Mouse (Mus musculus) embryonic facial prominence, embryonic 15.5 days (tissue): ENCODE measurements around the gene Ppp1r2. TPM values are rescaled to one million over a fixed set of nuclear protein-coding genes. Genes with fewer than 3 reads are reported as not detected.

Experiments
- ATAC-seq: fragments of 200-750 bp; cut with Nextera tagmentation; 2 replicates; pipeline ENCODE4 v1.8.0; 2017; ENCODE audit warnings: low read depth, moderate TSS enrichment; ENCODE audit not compliant: insufficient number of reproducible peaks, low FRiP score, low TSS enrichment
- H3K27ac ChIP-seq: fragments of 300-500 bp; sonication (generic); replicated peaks from 2 replicates; pipeline ENCODE4 v1.5.1; 2015; ENCODE audit warnings: mild to moderate bottlenecking, inconsistent platforms
- H3K27me3 ChIP-seq: fragments of 300-500 bp; sonication (generic); 2 replicates; pipeline ENCODE4 v1.6.1; 2015; ENCODE audit warnings: inconsistent platforms
- H3K36me3 ChIP-seq: fragments of 300-500 bp; sonication (generic); 2 replicates; pipeline ENCODE4 v1.6.1; 2015; ENCODE audit warnings: mild to moderate bottlenecking, inconsistent platforms
- H3K4me1 ChIP-seq: fragments of 300-500 bp; sonication (generic); 2 replicates; pipeline ENCODE4 v1.6.1; 2015; ENCODE audit warnings: inconsistent platforms
- H3K4me2 ChIP-seq: fragments of 300-500 bp; sonication (generic); replicated peaks from 2 replicates; pipeline ENCODE4 v1.6.1; 2015; ENCODE audit warnings: mild to moderate bottlenecking, inconsistent platforms
- H3K4me3 ChIP-seq: fragments of 300-500 bp; sonication (generic); replicated peaks from 2 replicates; pipeline ENCODE4 v1.5.1; 2015; ENCODE audit warnings: mild to moderate bottlenecking, inconsistent platforms
- H3K9ac ChIP-seq: fragments of 300-500 bp; sonication (generic); 2 replicates; pipeline ENCODE4 v1.6.1; 2015; ENCODE audit warnings: inconsistent platforms
- H3K9me3 ChIP-seq: fragments of 300-500 bp; sonication (generic); replicated peaks from 2 replicates; pipeline ENCODE4 v1.6.1; 2016; ENCODE audit warnings: inconsistent platforms
- WGBS: fragments of 180-500 bp; shearing (Covaris S2); methylation state at CpG from one replicate; pipeline ENCODE4 v1.1.7; 2015; 5-methylcytosine and 5-hydroxymethylcytosine counted together
- polyA plus RNA-seq: library from polyadenylated mRNA; unstranded; fragments of >200 nt; fragmentation: Nextera tagmentation; extraction: Ambion mirVana; gene quantifications from 2 replicates; pipeline ENCODE4 v1.2.1, GENCODE M21; 2015

Gene Ppp1r2
- polyA plus RNA-seq, 1 experiment from 2014 or later: 92.1 TPM

GRCm38 (mm10) chr16:31233167-31233498 is 41.9 kb downstream of the Ppp1r2 start:
- Histone ChIP-seq H3K9me3 (no peaks in the 10 kb centered on the region), H3K27ac (peak overlapping the region; percentile 53; the same call in 1 of the 2 replicates), H3K9ac (no peak overlapping the region), H3K36me3 (no peaks in the 10 kb centered on the region), H3K27me3 (no peaks in the 10 kb centered on the region), H3K4me3 (0 out of 2 replicates have a peak overlapping the region, but pooled peaks have one; percentile 19), H3K4me1 (peaks cover 33% of the 10 kb centered on the region), H3K4me2 (peak overlapping the region; percentile 39)
- ATAC-seq: no peak
- 52% methylated on average over 4 of the region's 4 CpGs for WGBS

- no peak for ATAC-seq
- no peaks in the 10 kb centered on the region for H3K9me3 ChIP-seq
- H3K9ac ChIP-seq: no peak overlapping the region
- no peak overlapping the region for H3K4me3 ChIP-seq
- H3K27me3 ChIP-seq: no peaks in the 10 kb centered on the region
- WGBS: 63% methylated on average over 5 of the region's 5 CpGs
- H3K27ac ChIP-seq: no peak overlapping the region; the same call in 1 of the 2 replicates
- no peak overlapping the region; the same call in 1 of the 2 replicates for H3K4me2 ChIP-seq
- H3K36me3 ChIP-seq: no peaks in the 10 kb centered on the region
- peaks cover 33% of the 10 kb centered on the region for H3K4me1 ChIP-seq
Observed at GRCm38 (mm10) chr16:31232491-31233166, 42.4 kb downstream of the Ppp1r2 start.

- WGBS: 63% methylated on average over 5 of the region's 5 CpGs
- Histone ChIP-seq H3K9me3 (no peaks in the 10 kb centered on the region), H3K4me2 (no peak overlapping the region), H3K4me1 (peaks cover 33% of the 10 kb centered on the region), H3K27me3 (no peaks in the 10 kb centered on the region), H3K9ac (no peak overlapping the region), H3K4me3 (no peak overlapping the region), H3K27ac (no peak overlapping the region), H3K36me3 (no peaks in the 10 kb centered on the region)
- no peak for ATAC-seq
Observed at GRCm38 (mm10) chr16:31231591-31231990, 43.5 kb downstream of the Ppp1r2 start.

- Histone ChIP-seq H3K27me3 (no peaks in the 10 kb centered on the region), H3K4me1 (peaks cover 3% of the 10 kb centered on the region), H3K9me3 (no peaks in the 10 kb centered on the region), H3K36me3 (no peaks in the 10 kb centered on the region), H3K4me2 (no peak overlapping the region), H3K27ac (no peak overlapping the region), H3K9ac (no peak overlapping the region), H3K4me3 (no peak overlapping the region)
- 86% methylated on average over 1 of the region's 1 CpGs for WGBS
- no peak for ATAC-seq
Observed at GRCm38 (mm10) chr16:31227746-31228145, 47.3 kb downstream of the Ppp1r2 start.

GRCm38 (mm10) chr16:31215271-31215670 is 59.8 kb downstream of the Ppp1r2 start:
- no peaks in the 10 kb centered on the region for H3K36me3 ChIP-seq
- no peak overlapping the region for H3K9ac ChIP-seq
- no peak overlapping the region for H3K4me3 ChIP-seq
- no peaks in the 10 kb centered on the region for H3K4me1 ChIP-seq
- ATAC-seq: no peak
- H3K27ac ChIP-seq: no peak overlapping the region
- H3K9me3 ChIP-seq: no peaks in the 10 kb centered on the region
- 90% methylated on average over 4 of the region's 4 CpGs for WGBS
- H3K4me2 ChIP-seq: no peak overlapping the region
- H3K27me3 ChIP-seq: no peaks in the 10 kb centered on the region

GRCm38 (mm10) chr16:31213463-31213862 is 61.6 kb downstream of the Ppp1r2 start:
- no peak overlapping the region for H3K27ac ChIP-seq
- H3K4me2 ChIP-seq: no peak overlapping the region
- no peaks in the 10 kb centered on the region for H3K36me3 ChIP-seq
- no peak overlapping the region for H3K9ac ChIP-seq
- no peaks in the 10 kb centered on the region for H3K9me3 ChIP-seq
- ATAC-seq: no peak
- WGBS: 80% methylated on average over 6 of the region's 6 CpGs
- H3K4me1 ChIP-seq: no peaks in the 10 kb centered on the region
- no peaks in the 10 kb centered on the region for H3K27me3 ChIP-seq
- H3K4me3 ChIP-seq: no peak overlapping the region

GRCm38 (mm10) chr16:31211503-31211902 is 63.6 kb downstream of the Ppp1r2 start:
- H3K4me3 ChIP-seq: no peak overlapping the region
- no peaks in the 10 kb centered on the region for H3K9me3 ChIP-seq
- no peaks in the 10 kb centered on the region for H3K27me3 ChIP-seq
- no peaks in the 10 kb centered on the region for H3K36me3 ChIP-seq
- no peak for ATAC-seq
- no peak overlapping the region for H3K27ac ChIP-seq
- H3K4me1 ChIP-seq: no peaks in the 10 kb centered on the region
- 55% methylated on average over 9 of the region's 9 CpGs for WGBS
- H3K9ac ChIP-seq: no peak overlapping the region
- no peak overlapping the region for H3K4me2 ChIP-seq

- no peaks in the 10 kb centered on the region for H3K9me3 ChIP-seq
- no peaks in the 10 kb centered on the region for H3K36me3 ChIP-seq
- no peak overlapping the region for H3K4me3 ChIP-seq
- H3K27me3 ChIP-seq: no peaks in the 10 kb centered on the region
- no peak overlapping the region for H3K9ac ChIP-seq
- H3K4me1 ChIP-seq: no peaks in the 10 kb centered on the region
- no peak overlapping the region for H3K4me2 ChIP-seq
- no peak for ATAC-seq
- no peak overlapping the region for H3K27ac ChIP-seq
- 67% methylated on average over 4 of the region's 4 CpGs for WGBS
Observed at GRCm38 (mm10) chr16:31210453-31210852, 64.6 kb downstream of the Ppp1r2 start.

GRCm38 (mm10) chr16:31209911-31210310 is 65.2 kb downstream of the Ppp1r2 start:
- Histone ChIP-seq H3K36me3 (no peaks in the 10 kb centered on the region), H3K27ac (no peak overlapping the region), H3K4me3 (no peak overlapping the region), H3K4me2 (no peak overlapping the region), H3K27me3 (no peaks in the 10 kb centered on the region), H3K9ac (no peak overlapping the region), H3K9me3 (no peaks in the 10 kb centered on the region), H3K4me1 (no peaks in the 10 kb centered on the region)
- ATAC-seq: no peak
- WGBS: 54% methylated on average over 5 of the region's 5 CpGs

GRCm38 (mm10) chr16:31205726-31206125 is 69.4 kb downstream of the Ppp1r2 start:
- H3K36me3 ChIP-seq: no peaks in the 10 kb centered on the region
- no peak overlapping the region for H3K4me3 ChIP-seq
- ATAC-seq: no peak
- H3K9me3 ChIP-seq: no peaks in the 10 kb centered on the region
- no peak overlapping the region for H3K9ac ChIP-seq
- H3K27ac ChIP-seq: no peak overlapping the region
- H3K27me3 ChIP-seq: no peaks in the 10 kb centered on the region
- no peaks in the 10 kb centered on the region for H3K4me1 ChIP-seq
- 81% methylated on average over 7 of the region's 7 CpGs for WGBS
- no peak overlapping the region for H3K4me2 ChIP-seq

- WGBS: 90% methylated on average over 8 of the region's 8 CpGs
- no peaks in the 10 kb centered on the region for H3K36me3 ChIP-seq
- no peaks in the 10 kb centered on the region for H3K9me3 ChIP-seq
- H3K4me2 ChIP-seq: no peak overlapping the region
- no peak overlapping the region for H3K9ac ChIP-seq
- H3K4me3 ChIP-seq: no peak overlapping the region
- ATAC-seq: no peak
- H3K27me3 ChIP-seq: no peaks in the 10 kb centered on the region
- H3K27ac ChIP-seq: no peak overlapping the region
- no peaks in the 10 kb centered on the region for H3K4me1 ChIP-seq
Observed at GRCm38 (mm10) chr16:31205187-31205586, 69.9 kb downstream of the Ppp1r2 start.

GRCm38 (mm10) chr16:31204216-31204615 is 70.9 kb downstream of the Ppp1r2 start:
- no peak for ATAC-seq
- Histone ChIP-seq H3K9me3 (no peaks in the 10 kb centered on the region), H3K9ac (no peak overlapping the region), H3K36me3 (no peaks in the 10 kb centered on the region), H3K4me3 (no peak overlapping the region), H3K4me2 (no peak overlapping the region), H3K27ac (no peak overlapping the region), H3K27me3 (no peaks in the 10 kb centered on the region), H3K4me1 (peaks cover 6% of the 10 kb centered on the region)
- WGBS: 65% methylated on average over 1 of the region's 1 CpGs
